Mouse (Mus musculus): ENCODE results near the gene Gm10553. TPM values are rescaled to one million over a fixed set of nuclear protein-coding genes. Genes with fewer than 3 reads are reported as not detected.

Gm10553 gene
- polyA plus RNA-seq (2012) = not detected in 2 replicates

DNA sequence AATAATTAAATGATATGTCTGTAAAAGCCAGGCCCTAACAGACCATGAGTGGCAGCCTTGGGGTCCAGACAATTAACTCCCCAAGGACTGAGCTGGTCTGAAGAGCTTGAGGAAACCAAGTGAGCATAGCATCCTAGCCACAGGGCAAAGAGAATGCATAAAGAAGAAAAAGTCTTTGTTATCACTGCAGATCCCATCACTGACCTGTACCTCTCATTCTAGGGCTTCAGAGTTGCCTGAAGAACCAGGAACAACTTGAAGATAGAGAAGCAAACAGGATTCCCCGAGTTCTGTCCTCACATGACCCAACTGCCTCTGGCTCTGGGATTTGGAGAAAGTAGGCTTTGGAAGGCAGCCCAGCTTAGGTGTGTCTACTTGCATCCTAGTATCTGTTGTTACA, at the start of gene Gm10553:
TSS of gene Gm10553 (plus strand) at position 301 of the 400 bp plus-strand sequence.

DNA sequence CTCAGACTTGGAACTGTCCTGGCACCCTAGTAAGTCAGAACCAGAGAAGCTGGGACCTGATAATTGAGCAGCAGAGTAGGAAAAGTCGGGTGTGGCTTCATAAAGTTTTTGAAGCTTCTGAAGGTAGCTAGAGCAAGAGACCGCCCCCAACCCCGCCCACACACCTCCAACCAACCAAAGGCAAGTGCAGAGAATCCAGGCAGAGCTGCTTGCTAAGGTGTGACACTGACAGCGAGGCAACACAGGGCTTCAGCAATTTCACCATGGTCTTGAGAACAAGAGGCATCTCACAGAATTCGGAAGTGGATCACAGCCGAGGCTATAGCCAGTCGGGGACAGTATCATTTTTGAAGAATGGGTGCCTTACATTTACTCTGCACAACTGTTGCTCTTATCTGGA, 9.8 kb downstream of the Gm10553 start, which contains the start of gene A530032D15Rik:
TSS of gene A530032D15Rik (minus strand) at position 101 of the 400 bp plus-strand sequence.

Other genes starting within 250 kb of the Gm10553 start
- gene Slc16a14, start 165.0 kb upstream of the Gm10553 start, polyA plus RNA-seq (2012) = not detected in 2 replicates
- gene A530032D15Rik, start 9.7 kb downstream of the Gm10553 start, polyA plus RNA-seq (2012) = 0.14 and 0.42 TPM in 2 replicates
- gene C130026I21Rik, start 170.4 kb downstream of the Gm10553 start, polyA plus RNA-seq (2012) = 0.28 and 0.30 TPM in 2 replicates

Measured in megakaryocyte-erythroid progenitor cell, adult 5 weeks (primary cell).